Mouse (Mus musculus) liver, embryonic 14.5 days (tissue): ENCODE results near the gene Clta. TPM values are rescaled to one million over a fixed set of nuclear protein-coding genes. Genes with fewer than 3 reads are reported as not detected.

Experiments
- ATAC-seq: fragments of 200-750 bp; cut with Nextera tagmentation; 2 replicates; pipeline ENCODE4 v1.8.0; 2017; ENCODE audit warnings: moderate number of reproducible peaks, mild to moderate bottlenecking, moderate library complexity; ENCODE audit not compliant: insufficient read depth
- DNase-seq, 3 experiments: peaks; one replicate each; pipeline ENCODE4 v3.0.0-alpha.2; 2012 to 2013; ENCODE audit warnings: low read depth in 3 of 3, low spot score in 3 of 3
- H3K27ac ChIP-seq: fragments of 300-500 bp; sonication (generic); 2 replicates; pipeline ENCODE4 v1.5.1; 2014; ENCODE audit warnings: moderate library complexity, mild to moderate bottlenecking, control low read depth, inconsistent platforms
- H3K27me3 ChIP-seq: fragments of 300-500 bp; sonication (generic); 2 replicates; pipeline ENCODE4 v1.6.1; 2014; ENCODE audit warnings: mild to moderate bottlenecking, low read length, moderate library complexity; ENCODE audit not compliant: control insufficient read depth, insufficient read depth
- H3K36me3 ChIP-seq: fragments of 300-500 bp; sonication (generic); replicated peaks from 2 replicates; pipeline ENCODE4 v1.6.1; 2014; ENCODE audit warnings: low read depth; ENCODE audit not compliant: control insufficient read depth, insufficient read depth
- H3K4me1 ChIP-seq, 2 experiments: fragments of 200-500 bp in 1 of 2; fragments of 300-500 bp in 1 of 2; sonication (generic) in 1 of 2; replicated peaks; 2 replicates each; pipeline ENCODE4 v1.6.1; 2012 to 2014; ENCODE audit warnings: antibody characterized with exemption in 1 of 2, inconsistent platforms in 1 of 2, low read length in 1 of 2; ENCODE audit not compliant: control insufficient read depth in 2 of 2, insufficient read depth in 2 of 2
- H3K4me2 ChIP-seq: fragments of 300-500 bp; sonication (generic); 2 replicates; pipeline ENCODE4 v1.6.1; 2014; ENCODE audit warnings: low read depth, mild to moderate bottlenecking, control low read depth, moderate library complexity
- H3K4me3 ChIP-seq, 2 experiments: fragments of 200-500 bp in 1 of 2; fragments of 300-500 bp in 1 of 2; sonication (generic) in 1 of 2; 2 replicates each; pipeline ENCODE4 v1.5.1; 2012 to 2014; ENCODE audit warnings: low read depth in 2 of 2, low read length in 2 of 2, mild to moderate bottlenecking in 2 of 2, control low read depth in 1 of 2, inconsistent platforms in 1 of 2, moderate library complexity in 1 of 2; ENCODE audit not compliant: insufficient read depth in 1 of 2
- H3K9ac ChIP-seq: fragments of 300-500 bp; sonication (generic); replicated peaks from 2 replicates; pipeline ENCODE4 v1.6.1; 2014; ENCODE audit warnings: mild to moderate bottlenecking, control low read depth, moderate library complexity
- H3K9me3 ChIP-seq: fragments of 300-500 bp; sonication (generic); 2 replicates; pipeline ENCODE4 v1.6.1; 2016; ENCODE audit warnings: low read length, mixed read lengths; ENCODE audit not compliant: control insufficient read depth
- CTCF ChIP-seq: IDR thresholded peaks from 2 replicates; pipeline ENCODE4 v1.5.1; 2016; ENCODE audit warnings: antibody characterized with exemption, low read depth, control low read depth
- EP300 ChIP-seq: IDR thresholded peaks from 2 replicates; pipeline ENCODE4 v1.6.1; 2016; ENCODE audit warnings: antibody characterized with exemption, low read depth
- WGBS: fragments of 180-500 bp; shearing (Covaris S2); extraction: QIAGEN DNeasy Blood & Tissue Kit; methylation state at CpG from one replicate; pipeline ENCODE4 v1.1.7; 2014; ENCODE audit not compliant: insufficient replicate concordance; 5-methylcytosine and 5-hydroxymethylcytosine counted together
- polyA plus RNA-seq, 2 experiments: library from polyadenylated mRNA; depleted of rRNA in 1 of 2; stranded (reverse) in 1 of 2; unstranded in 1 of 2; fragments of >200 nt; fragmentation: Nextera tagmentation in 1 of 2; extraction: Ambion mirVana in 1 of 2; gene quantifications; 2 replicates each; pipeline versions ENCODE4 v1.2.1 to v1.2.3; 2012 to 2014

Gene Clta
- polyA plus RNA-seq, 2 experiments, result 121 to 173 TPM

DNA sequence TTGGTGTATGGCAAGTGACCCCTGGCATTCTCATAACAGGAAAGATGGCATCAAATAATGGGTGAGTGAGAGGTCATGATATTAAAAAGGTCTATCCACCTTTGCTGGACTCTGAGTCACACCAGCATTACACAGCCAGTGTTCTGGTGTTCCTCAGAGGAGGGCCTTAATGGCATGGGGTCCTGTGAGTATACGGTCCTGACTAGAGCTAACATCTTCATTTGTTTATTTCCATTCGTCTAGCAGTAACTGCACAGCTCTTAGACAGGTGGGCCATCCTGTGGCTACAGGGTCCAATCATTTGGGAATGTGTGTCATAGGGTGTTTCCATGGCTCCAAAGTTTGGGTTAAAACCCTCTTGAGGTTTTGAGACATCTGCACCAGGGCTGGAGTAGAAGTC is 9.9 kb upstream of the Clta start:
- 62% methylated on average over 2 of the region's 2 CpGs for WGBS
- Histone ChIP-seq H3K27me3 (no peaks in the 10 kb centered on the region), H3K9me3 (no peaks in the 10 kb centered on the region), H3K4me3 (no peak overlapping the region), H3K4me1 (no peaks in the 10 kb centered on the region), H3K36me3 (no peaks in the 10 kb centered on the region), H3K27ac (no peak overlapping the region), H3K9ac (no peak overlapping the region), H3K4me2 (no peak overlapping the region)
- TF ChIP-seq EP300 (no peak), CTCF (no peak)
- ATAC-seq (no peak), DNase-seq (no peak)

DNA sequence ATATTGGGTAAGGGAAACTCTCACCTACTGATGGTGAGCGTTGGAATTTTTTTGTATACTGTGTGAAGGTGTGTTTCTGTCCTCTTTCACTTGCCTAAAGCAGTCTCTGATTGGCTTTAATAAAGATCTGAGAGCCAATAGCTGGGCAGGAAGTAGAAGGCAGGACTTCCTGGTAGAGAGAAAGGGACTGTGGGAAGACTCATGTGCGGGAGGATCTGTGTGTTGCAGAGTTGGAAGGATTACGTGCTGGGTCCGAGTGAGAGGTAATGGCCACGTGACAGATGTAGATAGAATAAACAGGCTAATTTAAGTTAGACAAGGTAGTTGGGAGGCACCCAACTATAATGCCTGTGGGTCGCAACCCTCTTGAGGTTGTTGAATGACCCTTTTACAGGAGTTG is 630 bp upstream of the Clta start:
- Histone ChIP-seq H3K36me3 (no peaks in the 10 kb centered on the region; the same call in 1 of the 2 replicates), H3K9me3 (no peaks in the 10 kb centered on the region), H3K27me3 (no peaks in the 10 kb centered on the region), H3K4me2 (peak overlapping the region; percentile 78), H3K9ac (peak overlapping the region; percentile 82), H3K4me1 (peaks cover 12 to 25% of the 10 kb centered on the region in 2 experiments), H3K4me3 (peak overlapping the region; percentile 56 to 81), H3K27ac (peak overlapping the region; percentile 99)
- WGBS, result 23% methylated on average over 6 of the region's 6 CpGs
- DNase-seq (peak; percentile 65 to 77 (median 66)), ATAC-seq (peak; percentile 83)
- TF ChIP-seq EP300, result no peak

DNA sequence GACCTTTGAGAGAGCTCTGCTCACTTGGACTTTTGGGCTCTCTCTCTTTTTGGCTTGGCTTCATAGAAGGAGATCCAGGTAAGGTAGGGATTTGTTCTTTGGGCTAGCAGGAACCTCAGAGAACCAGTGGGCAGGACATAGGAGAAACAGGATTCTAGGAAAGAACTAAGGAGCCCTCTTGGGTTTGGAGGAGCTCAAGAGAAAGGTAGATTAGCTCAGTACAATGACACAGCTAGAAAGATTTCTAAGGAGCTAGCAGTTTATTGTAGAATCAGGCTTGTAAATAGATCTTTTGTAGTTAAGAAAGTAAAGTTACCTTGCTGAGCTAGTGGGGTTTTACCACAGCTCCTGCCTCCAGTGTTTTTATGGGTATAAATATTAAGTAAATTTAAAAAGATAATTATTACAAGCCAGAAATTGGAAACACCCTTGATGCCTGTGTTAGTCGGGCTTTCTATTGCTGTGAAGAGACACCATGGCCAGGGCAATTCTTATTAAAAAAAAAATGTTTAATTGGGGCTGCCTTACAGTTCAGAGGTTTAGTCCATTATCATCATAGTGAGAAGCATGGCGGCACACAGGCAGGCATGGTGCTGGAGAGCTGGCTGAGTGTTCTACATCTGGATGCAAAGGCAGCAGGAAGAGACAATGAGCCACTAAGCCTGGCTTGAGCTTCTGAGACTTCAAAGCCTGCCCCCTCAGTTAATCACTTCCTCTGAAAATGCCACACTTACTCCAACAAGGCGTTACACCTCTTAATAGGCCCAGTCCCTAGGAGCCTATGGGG is 564 bp downstream of the Clta start:
- Histone ChIP-seq H3K4me3 (peak overlapping the region; percentile 56 to 81), H3K27me3 (no peaks in the 10 kb centered on the region), H3K36me3 (no peaks in the 10 kb centered on the region; the same call in 1 of the 2 replicates), H3K9ac (peak overlapping the region; percentile 82), H3K9me3 (no peaks in the 10 kb centered on the region), H3K27ac (peak overlapping the region; percentile 99), H3K4me1 (peaks cover 12 to 25% of the 10 kb centered on the region in 2 experiments), H3K4me2 (peak overlapping the region; percentile 78)
- TF ChIP-seq CTCF (no peak), EP300 (no peak)
- 49% methylated on average over 3 of the region's 3 CpGs for WGBS
- peak; percentile 51; the same call in 1 of the 2 replicates for ATAC-seq
- no peak for DNase-seq

- WGBS, result 79% methylated on average over 1 of the region's 1 CpGs
- Histone ChIP-seq H3K27ac (no peak overlapping the region), H3K4me1 (peaks cover 17 to 25% of the 10 kb centered on the region in 2 experiments), H3K4me3 (no peak overlapping the region), H3K9me3 (no peaks in the 10 kb centered on the region), H3K36me3 (peaks cover 5% of the 10 kb centered on the region), H3K27me3 (no peaks in the 10 kb centered on the region), H3K9ac (no peak overlapping the region), H3K4me2 (no peak overlapping the region)
- TF ChIP-seq CTCF (peak; percentile 36; the same call in 1 of the 2 replicates), EP300 (no peak)
- DNase-seq, result no peak
- no peak for ATAC-seq
These were observed 5.9 kb downstream of the Clta start for GRCm38 (mm10) chr4:44010176-44010575.

DNA sequence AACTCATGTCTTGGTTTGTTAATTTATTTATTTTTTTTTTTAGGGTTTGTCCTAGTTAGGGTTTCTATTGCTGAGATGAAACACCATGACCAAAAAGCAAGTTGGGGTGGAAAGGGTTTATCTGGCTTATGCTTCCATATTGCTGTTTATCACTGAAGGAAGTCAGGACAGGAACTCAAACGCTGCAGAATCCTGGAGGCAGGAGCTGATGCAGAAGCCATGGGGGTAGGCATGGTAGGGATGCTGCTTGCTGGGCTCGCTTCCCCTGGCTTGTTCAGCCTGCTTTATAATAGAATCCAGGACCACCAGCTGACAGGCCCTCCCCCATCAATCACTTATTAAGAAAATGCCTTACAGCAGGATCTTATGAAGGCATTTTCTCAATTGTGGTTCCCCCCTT is 6.6 kb downstream of the Clta start:
- H3K27ac ChIP-seq, result no peak overlapping the region
- ATAC-seq, result no peak
- H3K4me3 ChIP-seq, result no peak overlapping the region
- no peak for DNase-seq
- no peaks in the 10 kb centered on the region for H3K27me3 ChIP-seq
- TF ChIP-seq CTCF, result no peak
- TF ChIP-seq EP300, result no peak
- H3K9ac ChIP-seq, result no peak overlapping the region
- H3K9me3 ChIP-seq, result no peaks in the 10 kb centered on the region
- peak overlapping the region; percentile 97; the same call in 1 of the 2 replicates for H3K4me2 ChIP-seq
- H3K36me3 ChIP-seq, result peaks cover 8% of the 10 kb centered on the region
- WGBS, result 36% methylated on average over 2 of the region's 2 CpGs
- peaks cover 17 to 20% of the 10 kb centered on the region in 2 experiments for H3K4me1 ChIP-seq
